Mouse (Mus musculus): ENCODE measurements around the gene Fnbp1. TPM values are rescaled to one million over a fixed set of nuclear protein-coding genes. Genes with fewer than 3 reads are reported as not detected.

Gene Fnbp1
- polyA plus RNA-seq, 1 experiment from 2014 or later: 20.3 TPM

DNA sequence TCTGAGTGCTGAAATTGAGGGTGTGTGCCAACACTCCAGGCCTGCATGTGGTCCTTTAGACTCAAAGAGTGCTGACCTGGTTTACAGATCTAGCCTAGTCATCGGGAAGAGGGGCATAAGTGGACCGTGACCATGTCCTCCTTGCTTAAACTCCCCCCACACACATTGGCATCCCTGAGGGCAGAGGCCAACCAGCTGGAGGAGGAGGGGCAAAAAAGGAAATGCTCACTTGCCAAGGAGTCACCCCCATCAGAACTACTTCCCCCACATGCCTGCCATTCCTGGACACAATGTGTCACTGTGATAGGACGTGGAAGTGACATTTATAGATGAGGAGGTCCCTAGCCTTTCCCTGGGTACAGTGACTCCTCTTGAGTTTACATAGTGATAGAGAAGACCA, 116.3 kb downstream of the Fnbp1 start:
- H3K36me3 ChIP-seq: peaks cover 39% of the 10 kb centered on the region
- no peaks in the 10 kb centered on the region for H3K9me3 ChIP-seq
- no peak overlapping the region for H3K4me3 ChIP-seq
- H3K4me2 ChIP-seq (replicated peaks): no peak overlapping the region
- no peak for ATAC-seq (ENCODE audit: low FRiP score, low read depth)
- H3K27ac ChIP-seq: no peak overlapping the region
- no peaks in the 10 kb centered on the region for H3K27me3 ChIP-seq (replicated peaks)
- 80% methylated on average over 3 of the region's 3 CpGs for WGBS
- H3K4me1 ChIP-seq: no peaks in the 10 kb centered on the region
- no peak overlapping the region for H3K9ac ChIP-seq

DNA sequence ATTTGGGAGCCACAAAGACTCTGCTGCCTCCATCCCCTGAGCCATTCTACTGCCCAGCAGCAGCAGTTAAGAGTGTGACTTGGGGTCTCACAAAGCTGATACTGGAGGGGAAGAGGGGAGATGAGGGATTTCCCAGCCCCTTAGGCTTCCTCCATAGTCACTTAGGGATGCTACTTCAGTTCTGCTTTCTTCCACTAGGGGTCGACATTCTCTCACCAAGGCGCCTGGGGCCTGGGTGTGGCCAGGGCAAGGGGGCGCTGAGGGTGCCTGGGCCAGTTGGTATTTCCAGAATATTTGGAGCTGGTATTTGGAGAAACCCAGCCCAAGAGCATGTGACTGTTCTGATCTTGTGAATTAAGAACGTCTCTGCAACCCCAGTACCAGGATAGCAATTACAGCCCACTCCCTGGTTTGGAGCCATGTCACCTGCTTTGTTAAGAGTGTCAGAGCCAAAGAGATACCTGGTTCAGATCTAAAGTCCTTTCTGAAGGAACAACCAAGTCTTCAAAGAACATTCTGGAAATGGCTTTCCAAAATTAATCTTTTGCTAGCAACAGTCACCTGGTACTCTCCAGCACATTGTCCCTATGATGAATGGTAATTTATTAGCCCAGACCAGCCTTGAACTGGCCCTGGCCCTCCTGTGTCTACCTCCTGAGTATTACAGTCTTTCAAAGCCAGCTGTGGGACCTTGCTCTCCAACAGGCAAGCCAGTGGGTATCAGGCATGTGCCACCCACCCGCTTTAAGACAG, 117.0 kb downstream of the Fnbp1 start:
- Histone ChIP-seq H3K4me3 (no peak overlapping the region), H3K4me2 (replicated peaks) (no peak overlapping the region), H3K9me3 (no peaks in the 10 kb centered on the region), H3K4me1 (no peaks in the 10 kb centered on the region), H3K27ac (no peak overlapping the region), H3K27me3 (replicated peaks) (no peaks in the 10 kb centered on the region), H3K36me3 (peaks cover 42% of the 10 kb centered on the region), H3K9ac (no peak overlapping the region)
- ATAC-seq (ENCODE audit: low FRiP score, low read depth): no peak
- 30% methylated on average over 5 of the region's 5 CpGs for WGBS

DNA sequence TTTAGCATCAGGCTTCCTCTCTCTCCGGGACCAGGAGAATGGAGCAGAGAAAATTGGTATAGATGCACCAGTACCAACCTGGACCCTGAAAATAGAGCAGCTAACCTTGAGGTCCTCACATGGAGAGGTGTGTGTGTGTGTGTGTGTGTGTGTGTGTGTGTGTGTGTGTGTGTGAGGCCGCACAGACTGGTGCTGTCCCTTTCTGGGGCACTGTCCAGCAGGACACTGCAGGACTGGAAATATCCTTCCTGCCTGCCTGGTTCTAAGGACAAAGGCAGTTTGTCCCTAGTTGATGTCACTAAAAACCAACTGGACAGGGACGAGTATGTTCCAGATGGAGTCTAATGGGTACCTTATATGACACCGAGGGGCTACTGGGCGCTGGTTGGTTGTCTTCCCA, 117.9 kb downstream of the Fnbp1 start:
- Histone ChIP-seq H3K9ac (no peak overlapping the region), H3K27me3 (replicated peaks) (no peaks in the 10 kb centered on the region), H3K4me2 (replicated peaks) (no peak overlapping the region), H3K9me3 (no peaks in the 10 kb centered on the region), H3K4me3 (no peak overlapping the region), H3K27ac (no peak overlapping the region), H3K4me1 (no peaks in the 10 kb centered on the region), H3K36me3 (peaks cover 49% of the 10 kb centered on the region)
- ATAC-seq (ENCODE audit: low FRiP score, low read depth): no peak
- 80% methylated on average over 5 of the region's 5 CpGs for WGBS

DNA sequence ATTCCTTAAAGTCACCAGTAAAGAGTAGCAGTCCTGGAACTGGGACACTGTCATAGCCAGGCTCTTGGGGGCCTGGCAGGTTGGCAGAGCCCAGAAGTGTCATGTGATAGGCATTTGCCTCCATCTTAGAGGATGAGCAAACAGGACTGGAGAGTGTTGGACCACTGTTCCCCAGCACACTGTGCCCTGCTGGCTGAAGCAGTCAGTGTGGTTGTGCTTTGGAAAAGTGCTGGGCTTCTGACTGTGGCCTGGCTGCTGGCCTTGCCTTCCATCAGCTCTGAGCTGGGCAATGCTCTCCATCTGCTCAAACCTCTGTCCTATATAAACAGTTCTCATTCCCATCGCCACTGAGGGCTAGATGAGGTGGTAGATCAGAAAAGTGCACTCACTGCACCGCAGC, 121.6 kb downstream of the Fnbp1 start:
- H3K27ac ChIP-seq: no peak overlapping the region
- H3K4me2 ChIP-seq (replicated peaks): no peak overlapping the region
- H3K4me3 ChIP-seq: no peak overlapping the region
- peaks cover 62% of the 10 kb centered on the region for H3K36me3 ChIP-seq
- no peak overlapping the region for H3K9ac ChIP-seq
- H3K9me3 ChIP-seq: no peaks in the 10 kb centered on the region
- no peaks in the 10 kb centered on the region for H3K4me1 ChIP-seq
- ATAC-seq (ENCODE audit: low FRiP score, low read depth): no peak
- H3K27me3 ChIP-seq (replicated peaks): no peaks in the 10 kb centered on the region
- WGBS: 94% methylated on average over 2 of the region's 2 CpGs

DNA sequence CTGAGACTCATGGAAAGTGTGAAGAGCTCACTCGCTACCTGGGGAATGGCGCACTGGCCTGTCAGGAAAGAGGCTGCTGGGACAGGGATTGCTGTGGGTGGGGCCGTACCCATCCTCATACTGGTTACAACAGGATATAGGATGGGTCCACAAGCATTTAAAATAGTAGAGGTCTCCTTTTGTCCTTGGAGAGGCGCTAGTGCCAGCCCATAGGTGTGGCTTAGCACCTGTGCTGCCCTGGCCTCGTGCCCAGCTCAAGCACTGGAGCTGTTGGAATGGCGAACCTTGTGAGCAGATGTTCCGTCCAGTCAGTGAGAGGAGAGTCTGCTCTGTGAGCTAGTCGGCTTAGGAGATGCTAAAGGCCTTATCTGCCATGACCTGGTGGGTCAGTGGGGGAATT, 122.8 kb downstream of the Fnbp1 start:
- Histone ChIP-seq H3K4me3 (no peak overlapping the region), H3K9me3 (no peaks in the 10 kb centered on the region), H3K27ac (no peak overlapping the region), H3K27me3 (replicated peaks) (no peaks in the 10 kb centered on the region), H3K36me3 (peaks cover 62% of the 10 kb centered on the region), H3K4me2 (replicated peaks) (no peak overlapping the region), H3K9ac (no peak overlapping the region), H3K4me1 (no peaks in the 10 kb centered on the region)
- 85% methylated on average over 8 of the region's 8 CpGs for WGBS
- ATAC-seq (ENCODE audit: low FRiP score, low read depth): no peak

DNA sequence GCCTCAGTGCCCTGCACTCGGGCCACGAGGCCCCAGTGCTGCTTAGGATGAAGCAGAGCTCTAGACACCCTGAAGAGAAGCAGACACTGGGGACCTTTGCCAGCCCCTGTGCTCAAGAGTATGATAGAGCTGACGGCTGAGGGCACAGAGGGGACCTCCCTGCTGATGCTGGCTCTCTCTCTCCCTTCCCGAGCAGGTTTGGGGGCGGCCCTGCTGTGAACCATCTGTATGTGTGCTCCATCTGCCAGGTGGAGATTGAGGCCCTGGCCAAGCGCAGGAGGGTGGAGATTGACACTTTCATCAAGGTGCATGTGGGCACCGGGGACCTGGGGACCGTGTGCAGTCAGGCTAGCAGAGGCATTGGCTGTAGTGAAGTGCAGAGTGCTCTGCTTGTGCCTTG, 123.3 kb downstream of the Fnbp1 start:
- WGBS: 88% methylated on average over 8 of the region's 8 CpGs
- peaks cover 62% of the 10 kb centered on the region for H3K36me3 ChIP-seq
- H3K27ac ChIP-seq: no peak overlapping the region

DNA sequence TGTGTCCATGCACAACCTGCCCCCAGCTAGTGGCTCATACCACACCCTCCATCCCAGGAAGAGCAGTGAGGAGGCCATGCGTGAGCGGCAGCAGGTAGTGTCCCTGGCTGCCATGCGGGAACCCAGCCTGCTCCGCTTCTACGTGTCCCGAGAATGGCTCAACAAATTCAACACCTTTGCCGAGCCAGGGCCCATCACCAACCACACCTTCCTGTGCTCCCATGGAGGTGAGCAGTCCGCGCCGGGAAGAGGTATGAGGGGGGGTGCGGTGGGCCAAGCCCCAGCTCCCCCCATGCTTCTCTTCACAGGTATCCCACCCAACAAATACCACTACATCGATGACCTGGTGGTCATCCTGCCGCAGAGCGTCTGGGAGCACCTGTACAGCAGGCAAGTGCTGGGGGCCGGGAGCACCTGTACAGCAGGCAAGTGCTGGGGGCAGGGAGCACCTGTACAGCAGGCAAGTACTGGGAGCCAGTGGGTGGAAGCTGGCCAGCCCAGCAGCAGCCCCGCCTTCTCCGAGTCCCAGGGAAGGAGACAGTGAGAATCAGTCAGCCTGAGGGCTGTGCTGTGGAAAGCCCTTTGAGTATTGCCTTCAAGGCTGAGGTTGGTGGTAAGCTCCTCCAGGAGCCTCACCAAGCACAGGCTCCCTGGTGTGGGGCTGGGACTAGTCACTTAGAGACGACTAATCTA, 124.0 kb downstream of the Fnbp1 start:
- Histone ChIP-seq H3K9ac (no peak overlapping the region), H3K36me3 (peaks cover 62% of the 10 kb centered on the region), H3K9me3 (no peaks in the 10 kb centered on the region), H3K4me3 (no peak overlapping the region), H3K4me1 (no peaks in the 10 kb centered on the region), H3K27ac (no peak overlapping the region), H3K4me2 (replicated peaks) (no peak overlapping the region), H3K27me3 (replicated peaks) (no peaks in the 10 kb centered on the region)
- no peak for ATAC-seq (ENCODE audit: low FRiP score, low read depth)
- WGBS: 95% methylated on average over 18 of the region's 18 CpGs

More for the DNA sequence above, 123.3 kb downstream of the Fnbp1 start:
- Histone ChIP-seq H3K9me3 (no peaks in the 10 kb centered on the region), H3K4me2 (replicated peaks) (no peak overlapping the region), H3K9ac (no peak overlapping the region), H3K4me3 (no peak overlapping the region), H3K4me1 (no peaks in the 10 kb centered on the region), H3K27me3 (replicated peaks) (no peaks in the 10 kb centered on the region)
- ATAC-seq (ENCODE audit: low FRiP score, low read depth): no peak

DNA sequence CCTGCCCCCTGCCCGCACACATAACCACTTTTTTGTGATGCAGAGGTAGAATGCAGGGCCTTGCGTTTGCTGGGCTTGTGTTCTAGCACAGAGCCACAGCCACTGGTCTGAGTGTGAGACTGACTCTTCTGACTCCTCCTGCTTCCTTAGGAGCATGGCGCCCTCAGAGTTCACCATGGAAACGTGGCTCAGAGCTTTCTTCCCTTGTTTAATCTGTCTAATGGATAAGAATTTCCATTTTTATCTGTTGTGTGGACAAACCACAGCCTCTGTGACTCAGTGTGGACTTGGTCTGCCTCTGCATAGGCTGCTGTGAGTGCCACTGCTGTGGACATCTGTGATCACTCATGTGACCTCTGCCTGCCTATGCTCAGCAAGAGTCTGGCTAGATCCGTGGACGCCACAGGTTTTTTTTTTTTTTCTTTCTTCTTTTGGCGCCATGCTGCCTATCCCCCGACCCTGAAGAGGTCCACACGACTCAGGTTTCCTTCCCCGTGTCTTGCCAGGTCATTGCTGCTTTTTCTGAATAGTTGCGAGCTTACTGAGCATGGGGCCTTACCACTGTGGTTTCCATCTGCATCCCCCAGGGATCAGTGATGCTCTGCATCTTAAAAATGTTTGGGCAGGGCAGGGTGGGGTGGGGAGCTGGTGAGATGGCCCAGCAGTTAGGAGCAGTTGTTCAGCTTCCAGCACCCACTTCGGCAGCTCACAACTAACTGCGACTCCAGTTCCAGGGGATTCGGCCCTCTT, 128.3 kb downstream of the Fnbp1 start:
- Histone ChIP-seq H3K4me1 (no peaks in the 10 kb centered on the region), H3K9ac (no peak overlapping the region), H3K36me3 (peaks cover 61% of the 10 kb centered on the region), H3K27me3 (replicated peaks) (no peaks in the 10 kb centered on the region), H3K4me3 (no peak overlapping the region), H3K4me2 (replicated peaks) (no peak overlapping the region), H3K9me3 (no peaks in the 10 kb centered on the region), H3K27ac (no peak overlapping the region)
- WGBS: 81% methylated on average over 14 of the region's 14 CpGs
- ATAC-seq (ENCODE audit: low FRiP score, low read depth): no peak

DNA sequence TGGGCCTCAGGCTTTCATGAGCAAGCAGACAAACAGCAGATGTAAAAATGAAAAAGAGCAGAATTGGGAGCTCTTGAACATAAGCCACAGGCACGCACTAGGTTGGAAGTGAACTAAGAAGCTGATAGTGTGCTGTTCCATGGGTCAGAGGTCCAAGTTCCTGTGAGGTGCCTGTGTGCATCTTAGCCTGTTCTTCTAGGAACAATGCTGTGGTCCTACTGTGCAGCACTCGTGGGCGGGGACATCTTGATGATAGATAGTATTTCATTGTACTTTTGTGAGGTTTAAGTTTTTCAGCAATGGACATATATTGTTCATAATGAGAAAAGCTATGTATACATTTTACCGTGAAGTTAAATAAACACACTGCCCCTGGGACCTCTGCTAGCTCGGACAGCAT, 134.6 kb downstream of the Fnbp1 start:
- H3K27me3 ChIP-seq (replicated peaks): no peaks in the 10 kb centered on the region
- no peak overlapping the region for H3K27ac ChIP-seq
- peaks cover 67% of the 10 kb centered on the region for H3K36me3 ChIP-seq
- H3K4me1 ChIP-seq: no peaks in the 10 kb centered on the region
- no peaks in the 10 kb centered on the region for H3K9me3 ChIP-seq
- WGBS: 87% methylated on average over 5 of the region's 5 CpGs
- H3K4me2 ChIP-seq (replicated peaks): no peak overlapping the region
- ATAC-seq (ENCODE audit: low FRiP score, low read depth): no peak
- no peak overlapping the region for H3K9ac ChIP-seq
- H3K4me3 ChIP-seq: no peak overlapping the region

DNA sequence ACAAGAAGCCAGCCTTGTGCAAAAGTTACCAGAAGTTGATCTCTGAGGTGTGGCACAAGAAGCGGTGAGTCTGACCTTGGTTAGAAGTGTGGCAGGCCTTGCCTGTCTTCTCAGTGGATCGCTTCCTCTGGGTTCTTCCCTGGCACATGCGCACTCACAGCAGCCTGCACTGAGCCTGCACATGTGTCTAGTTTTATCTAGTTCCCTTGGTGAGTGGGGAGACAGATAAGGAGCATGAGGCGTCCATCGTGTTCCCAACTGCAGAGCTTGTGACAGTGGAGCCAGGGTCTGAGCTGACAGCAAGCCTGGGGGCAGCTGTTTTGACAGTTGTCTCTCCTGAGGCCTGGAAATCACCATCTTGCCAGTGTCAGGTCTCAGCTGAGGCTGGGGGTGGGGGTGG, 135.4 kb downstream of the Fnbp1 start:
- Histone ChIP-seq H3K4me1 (no peaks in the 10 kb centered on the region), H3K36me3 (peaks cover 67% of the 10 kb centered on the region), H3K4me3 (no peak overlapping the region), H3K27me3 (replicated peaks) (no peaks in the 10 kb centered on the region), H3K4me2 (replicated peaks) (no peak overlapping the region), H3K9ac (no peak overlapping the region), H3K9me3 (no peaks in the 10 kb centered on the region), H3K27ac (no peak overlapping the region)
- no peak for ATAC-seq (ENCODE audit: low FRiP score, low read depth)
- WGBS: 85% methylated on average over 5 of the region's 5 CpGs

DNA sequence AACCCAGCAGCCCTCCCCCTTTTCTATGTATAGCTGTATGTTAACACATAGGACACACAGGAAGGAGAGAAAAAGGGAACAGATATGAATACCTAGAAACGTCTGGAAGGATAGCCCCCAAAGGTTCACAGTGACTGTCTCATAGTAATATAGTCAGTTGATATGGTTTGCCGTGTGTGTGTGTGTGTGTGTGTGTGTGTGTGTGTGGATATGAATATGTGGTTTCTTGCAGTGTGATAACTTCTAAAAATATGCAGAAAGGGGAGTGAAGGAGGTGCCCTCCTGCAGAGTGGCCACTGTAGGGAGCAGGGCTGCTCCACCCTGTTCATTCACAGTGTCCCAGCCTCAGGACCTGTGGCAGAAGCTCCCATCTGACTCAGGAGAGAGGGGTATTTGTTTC, 136.4 kb downstream of the Fnbp1 start:
- H3K36me3 ChIP-seq: peaks cover 59% of the 10 kb centered on the region
- ATAC-seq (ENCODE audit: low FRiP score, low read depth): no peak
- WGBS: 83% methylated on average over 2 of the region's 2 CpGs

DNA sequence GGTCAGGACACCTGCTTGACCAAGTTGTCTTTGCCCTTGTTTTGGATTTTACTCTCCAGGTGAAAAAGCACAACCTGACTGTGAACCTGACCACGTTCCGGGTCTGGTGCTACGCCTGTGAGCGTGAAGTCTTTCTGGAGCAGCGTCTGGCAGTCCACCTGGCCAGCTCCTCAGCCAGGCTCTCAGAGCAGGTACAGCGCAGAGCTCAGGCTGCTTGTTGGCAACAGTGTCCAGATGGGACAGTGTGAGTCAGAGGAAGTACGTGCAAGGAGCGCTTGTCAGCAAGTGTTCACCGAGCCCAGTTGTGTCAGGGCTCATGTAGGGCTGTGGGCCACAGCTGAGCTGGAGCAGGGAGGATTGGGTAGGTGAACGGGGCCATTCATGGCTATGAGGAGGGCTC, 139.0 kb downstream of the Fnbp1 start:
- Histone ChIP-seq H3K4me3 (no peak overlapping the region), H3K9ac (no peak overlapping the region), H3K36me3 (peaks cover 44% of the 10 kb centered on the region), H3K9me3 (no peaks in the 10 kb centered on the region), H3K4me2 (replicated peaks) (no peak overlapping the region), H3K27me3 (replicated peaks) (no peaks in the 10 kb centered on the region), H3K27ac (no peak overlapping the region), H3K4me1 (peaks cover 14% of the 10 kb centered on the region)
- 92% methylated on average over 10 of the region's 10 CpGs for WGBS
- ATAC-seq (ENCODE audit: low FRiP score, low read depth): no peak

More for the DNA sequence above, 136.4 kb downstream of the Fnbp1 start:
- no peak overlapping the region for H3K9ac ChIP-seq
- H3K4me1 ChIP-seq: no peaks in the 10 kb centered on the region
- no peak overlapping the region for H3K4me2 ChIP-seq (replicated peaks)
- no peaks in the 10 kb centered on the region for H3K27me3 ChIP-seq (replicated peaks)
- no peak overlapping the region for H3K27ac ChIP-seq
- H3K9me3 ChIP-seq: no peaks in the 10 kb centered on the region
- H3K4me3 ChIP-seq: no peak overlapping the region
